In genomic region chr11:86578809-86579730, GRCm38 (mm10) we compare ENCODE assay signal across 8 mouse cellular contexts. TPM values are rescaled to one million over a fixed set of nuclear protein-coding genes. Genes with fewer than 3 reads are reported as not detected.
DNase-seq lines count a peak whose midpoint lies in the region; ATAC-seq lines count a peak whose summit lies in the region.

No protein-coding gene starts in this region.

- no peaks in the 10 kb centered on the region for H3K27me3 ChIP-seq in heart, embryonic 12.5 days (replicated peaks)
- H3K27me3 ChIP-seq in limb, embryonic 10.5 days (ENCODE audit: low read depth, poor library complexity, severe bottlenecking): no peaks in the 10 kb centered on the region

- 0 out of 2 replicates have a peak overlapping the region, but pooled peaks have one; percentile 2 for H3K4me2 ChIP-seq in heart, embryonic 12.5 days

- H3K4me1 ChIP-seq in heart, embryonic 12.5 days (replicated peaks): peaks cover 56% of the 10 kb centered on the region
- peaks cover 32% of the 10 kb centered on the region for H3K4me1 ChIP-seq in limb, embryonic 10.5 days

- peak; percentile 39 for DNase-seq in layer of hippocampus, adult 11-12 months (ENCODE audit: low spot score)
- no peak for DNase-seq in layer of hippocampus, postnatal 36 days
- peak; percentile 75 for DNase-seq in adipocyte (ENCODE audit: low spot score)
- no peak for DNase-seq in limb, embryonic 10.5 days (ENCODE audit: low spot score)
- DNase-seq in naive thymus-derived CD4-positive, alpha-beta T cell, adult 2 months (ENCODE audit: low read depth): peak; percentile 82
- no peak for DNase-seq in cerebellum, adult 11 months
- DNase-seq in left cerebral cortex, adult 18-20 months (ENCODE audit: low spot score in 2 of 2): no peak

- no peaks in the 10 kb centered on the region for H3K36me3 ChIP-seq in heart, embryonic 12.5 days
- H3K36me3 ChIP-seq in limb, embryonic 10.5 days: peaks cover 7% of the 10 kb centered on the region; the same call in 1 of the 2 replicates

- H3K4me3 ChIP-seq in heart, embryonic 12.5 days: no peak overlapping the region
- no peak overlapping the region for H3K4me3 ChIP-seq in limb, embryonic 10.5 days

- H3K9ac ChIP-seq in heart, embryonic 12.5 days: no peak overlapping the region

- no peak for ATAC-seq in heart, embryonic 12.5 days (ENCODE audit: insufficient number of reproducible peaks, low FRiP score)

- H3K9me3 ChIP-seq in heart, embryonic 12.5 days (replicated peaks): no peaks in the 10 kb centered on the region
- no peaks in the 10 kb centered on the region for H3K9me3 ChIP-seq in limb, embryonic 10.5 days (replicated peaks)

- WGBS in heart, embryonic 12.5 days: 63% methylated on average over 25 of the region's 25 CpGs
- 80% methylated on average over 25 of the region's 25 CpGs for WGBS in limb, embryonic 10.5 days

- 0 out of 2 replicates have a peak overlapping the region, but pooled peaks have one; percentile 30 for H3K27ac ChIP-seq in heart, embryonic 12.5 days (ENCODE audit: poor library complexity, severe bottlenecking)
- 0 out of 2 replicates have a peak overlapping the region, but pooled peaks have one; percentile 3 for H3K27ac ChIP-seq in limb, embryonic 10.5 days

RNA-seq across cellular contexts. Expression of gene Tubd1, which starts 34.3 kb away (rescaled TPM):
- 1 to 10 TPM; 7.0 to 8.8 TPM for total RNA-seq in layer of hippocampus, postnatal 36 days (2021)
- 11.1 and 11.4 TPM in 2 replicates for polyA plus RNA-seq in heart, embryonic 12.5 days (2016; fragmentation: Nextera tagmentation; extraction: Ambion mirVana)
- polyA plus RNA-seq in limb, embryonic 10.5 days (2016; fragmentation: Nextera tagmentation; extraction: Ambion mirVana): 9.8 and 10.8 TPM in 2 replicates
- total RNA-seq in left cerebral cortex, adult 18-20 months (2021): 1 to 10 TPM; 4.8 to 5.0 TPM

RNA-seq across cellular contexts. Expression of gene Rps6kb1, which starts 34.5 kb away (rescaled TPM):
- total RNA-seq in layer of hippocampus, postnatal 36 days (2021): 10 to 100 TPM; 38.5 to 41.6 TPM
- polyA plus RNA-seq in heart, embryonic 12.5 days (2016; fragmentation: Nextera tagmentation; extraction: Ambion mirVana): 56.8 and 57.1 TPM in 2 replicates
- polyA plus RNA-seq in limb, embryonic 10.5 days (2016; fragmentation: Nextera tagmentation; extraction: Ambion mirVana): 47.3 and 64.3 TPM in 2 replicates
- 10 to 100 TPM; 35.5 to 36.7 TPM for total RNA-seq in left cerebral cortex, adult 18-20 months (2021)

Comparison
In these comparisons a context has a peak if more than half of its experiments do, and no peak if none do; other contexts are left out.
1. DNase-seq: peak in layer of hippocampus, adult 11-12 months (single experiment), adipocyte (single experiment) and naive thymus-derived CD4-positive, alpha-beta T cell, adult 2 months (single experiment); none in layer of hippocampus, postnatal 36 days (0 of 2), limb, embryonic 10.5 days (single experiment), cerebellum, adult 11 months (single experiment) and left cerebral cortex, adult 18-20 months (0 of 2).